Mouse (Mus musculus) liver, adult 2 months (tissue): Measurements from ENCODE around the gene 1600014C10Rik.

Experiments
- CTCF ChIP-seq: fragments of 200-500 bp; IDR thresholded peaks from 2 replicates; pipeline ENCODE4 v1.5.1; 2011; ENCODE audit warnings: low read depth, low read length, control low read depth
- POLR2A ChIP-seq: fragments of 200-500 bp; IDR thresholded peaks from 2 replicates; pipeline ENCODE4 v1.6.1; 2011; ENCODE audit warnings: low read length, control low read depth; ENCODE audit not compliant: insufficient read depth; ENCODE audit errors: extremely low read depth

DNA sequence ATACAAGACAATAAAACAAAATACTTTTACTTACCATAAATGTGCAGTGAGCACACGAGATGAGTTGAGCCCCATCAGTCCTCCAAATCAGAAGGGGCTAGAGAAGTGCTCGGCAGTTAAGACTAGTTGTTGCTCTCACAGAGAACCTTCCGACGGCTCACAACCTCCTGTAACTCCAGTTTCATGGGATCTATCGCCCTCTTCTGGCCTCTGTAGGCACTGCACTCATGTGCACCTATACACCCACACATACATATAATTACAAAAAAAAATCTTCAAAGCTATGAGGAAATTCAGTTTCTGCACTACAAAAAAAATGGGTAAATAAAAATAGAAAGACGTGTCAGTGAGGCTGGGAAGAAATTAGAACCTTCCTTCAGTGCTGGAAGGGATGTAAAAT is 21.3 kb downstream of the 1600014C10Rik start:
- TF ChIP-seq POLR2A, result no peak
- peak; percentile 22; the same call in 1 of the 2 replicates for TF ChIP-seq CTCF
